12 mouse cellular contexts compared by ENCODE assay signal in the genomic region with DNA sequence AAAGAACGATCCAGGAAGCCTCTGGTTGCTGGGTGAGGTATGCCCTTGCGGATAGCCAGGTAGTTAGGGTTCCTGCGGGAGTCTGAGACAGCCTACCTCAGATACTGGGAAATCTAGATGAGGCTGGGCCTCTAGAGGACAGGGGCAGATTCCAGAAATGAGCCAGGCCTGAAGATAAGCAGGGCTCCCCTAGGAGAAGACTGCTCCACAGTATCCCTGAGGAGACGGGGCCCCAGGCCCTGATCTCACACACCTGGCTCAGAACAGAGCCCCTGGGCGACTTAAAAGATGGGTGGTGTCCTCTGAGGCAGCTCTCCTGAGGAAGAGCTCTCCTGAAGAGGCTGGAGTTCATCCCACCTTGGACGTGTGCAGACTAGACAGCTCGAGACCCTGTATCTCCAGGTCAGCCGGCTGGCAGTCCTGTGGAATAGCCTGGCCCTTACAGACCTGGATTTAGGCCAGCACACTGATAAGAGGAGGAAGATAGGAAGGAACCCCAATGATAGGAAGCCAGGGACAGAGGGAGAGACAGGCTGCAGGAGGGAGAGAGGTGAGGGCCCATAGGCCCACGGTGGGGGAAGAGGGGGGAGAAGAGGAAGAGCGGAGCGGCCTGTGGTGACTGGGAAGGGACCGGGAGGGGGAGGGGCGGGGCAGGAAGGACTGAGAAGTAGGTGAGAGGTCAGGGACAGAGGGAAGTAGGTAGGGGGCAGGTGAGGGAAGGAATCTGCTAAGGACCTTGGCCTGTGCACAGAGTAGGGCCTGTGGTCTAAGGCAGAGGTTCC.
DNase-seq lines count a peak whose midpoint lies in the region; ATAC-seq and TF ChIP-seq lines count a peak whose summit lies in the region.
"Had no signal": no experiment of that assay in that cellular context is flagged by ENCODE, and none has a peak within 500 bp of the region (broad histone marks: within the 10 kb centered on the region; RNA-seq: fewer than 3 reads in every experiment).

No protein-coding gene starts in this region.

- no peak for TF ChIP-seq CTCF in E14TG2a.4 (conservative IDR thresholded peaks at IDR 0.05; ENCODE audit: low read length)
- TF ChIP-seq CTCF in gastrocnemius, adult 2 months (IDR thresholded peaks at IDR 0.05), result no peak

- 0 out of 2 replicates have a peak overlapping the region, but pooled peaks have one; percentile 3 for H3K4me2 ChIP-seq in heart, embryonic 15.5 days
- H3K4me2 ChIP-seq in liver, embryonic 15.5 days, result no peak overlapping the region
- H3K4me2 ChIP-seq: embryonic facial prominence, embryonic 12.5 days had no signal

- no peaks in the 10 kb centered on the region for H3K9me3 ChIP-seq in heart, embryonic 15.5 days (replicated peaks)
- no peaks in the 10 kb centered on the region for H3K9me3 ChIP-seq in E14TG2a.4 (ENCODE audit: low read length)
- no peaks in the 10 kb centered on the region for H3K9me3 ChIP-seq in liver, embryonic 15.5 days (replicated peaks)
- H3K9me3 ChIP-seq: embryonic facial prominence, embryonic 12.5 days had no signal

- H3K27ac ChIP-seq in heart, embryonic 15.5 days, result no peak overlapping the region
- no peak overlapping the region for H3K27ac ChIP-seq in liver, embryonic 15.5 days (replicated peaks)
- H3K27ac ChIP-seq in gastrocnemius, adult 2 months, result no peak overlapping the region
- H3K27ac ChIP-seq: embryonic facial prominence, embryonic 12.5 days had no signal

- no peak overlapping the region for H3K9ac ChIP-seq in heart, embryonic 15.5 days
- no peak overlapping the region for H3K9ac ChIP-seq in liver, embryonic 15.5 days
- H3K9ac ChIP-seq: embryonic facial prominence, embryonic 12.5 days had no signal

- 30% methylated on average over 13 of the region's 13 CpGs for WGBS in heart, embryonic 15.5 days
- WGBS in liver, embryonic 15.5 days (ENCODE audit: insufficient replicate concordance), result 26% methylated on average over 13 of the region's 13 CpGs

- intact Hi-C loops in gastrocnemius, adult 2 months (cut with DNase I), result no loop called here

- DNase-seq in heart, adult 9 months (ENCODE audit: low spot score in 2 of 2), result no peak
- no peak for DNase-seq in adrenal gland, postnatal 36 days
- DNase-seq in gastrocnemius, postnatal 10 days, result no peak
- DNase-seq in gastrocnemius, adult 2 months, result no peak
- DNase-seq: right cerebral cortex, postnatal 25 days had no signal

- no peaks in the 10 kb centered on the region for H3K27me3 ChIP-seq in heart, embryonic 15.5 days
- peaks cover 6% of the 10 kb centered on the region for H3K27me3 ChIP-seq in E14TG2a.4 (ENCODE audit: insufficient read depth, low read length)
- 0 out of 2 replicates have a peak, but pooled peaks cover 3% of the 10 kb centered on the region for H3K27me3 ChIP-seq in liver, embryonic 15.5 days
- H3K27me3 ChIP-seq: CH12.LX had no signal

- H3K36me3 ChIP-seq in heart, embryonic 15.5 days, result no peaks in the 10 kb centered on the region
- H3K36me3 ChIP-seq in E14TG2a.4 (ENCODE audit: insufficient read depth, low read length), result no peaks in the 10 kb centered on the region
- no peaks in the 10 kb centered on the region for H3K36me3 ChIP-seq in liver, embryonic 15.5 days (replicated peaks)
- H3K36me3 ChIP-seq: embryonic facial prominence, embryonic 12.5 days had no signal

- H3K4me1 ChIP-seq in heart, embryonic 15.5 days (replicated peaks), result peaks cover 62% of the 10 kb centered on the region
- H3K4me1 ChIP-seq in E14TG2a.4 (replicated peaks; ENCODE audit: low read depth, low read length), result peaks cover 77% of the 10 kb centered on the region
- H3K4me1 ChIP-seq in liver, embryonic 15.5 days (replicated peaks), result peaks cover 18% of the 10 kb centered on the region; the same call in 1 of the 2 replicates

- no peak overlapping the region for H3K4me3 ChIP-seq in heart, embryonic 15.5 days
- peak overlapping the region; percentile 50 for H3K4me3 ChIP-seq in E14TG2a.4 (replicated peaks; ENCODE audit: low read length)
- no peak overlapping the region for H3K4me3 ChIP-seq in liver, embryonic 15.5 days (replicated peaks)
- H3K4me3 ChIP-seq in gastrocnemius, adult 2 months, result no peak overlapping the region
- H3K4me3 ChIP-seq: embryonic facial prominence, embryonic 12.5 days; myocyte had no signal

- peak; percentile 30 for ATAC-seq in heart, embryonic 15.5 days (replicated peaks; ENCODE audit: insufficient number of reproducible peaks, insufficient read depth, low FRiP score, low read depth)
- ATAC-seq in granulocyte monocyte progenitor cell, adult 5-6 weeks (replicated peaks; ENCODE audit: poor library complexity, severe bottlenecking), result peak; percentile 55
- ATAC-seq in liver, embryonic 15.5 days (ENCODE audit: insufficient read depth), result peak; percentile 42; the same call in 1 of the 2 replicates
